Mouse (Mus musculus): ENCODE results near the gene Dnajb12. TPM values are rescaled to one million over a fixed set of nuclear protein-coding genes. Genes with fewer than 3 reads are reported as not detected.

Dnajb12 gene
- total and polyA plus RNA-seq, 3 experiments, result 13.3 to 217 (median 41.7) TPM

- H3K79me2 ChIP-seq (ENCODE audit: control insufficient read depth, insufficient read depth, low read length, poor library complexity), result no peaks in the 10 kb centered on the region
- no peak for DNase-seq (ENCODE audit: low read depth, low spot score)
- no peak overlapping the region for H3K4me3 ChIP-seq (ENCODE audit: control insufficient read depth in 1 of 2, insufficient read depth in 1 of 2, low read depth in 2 of 2, low read length in 2 of 2)
- no peak overlapping the region for H3K9ac ChIP-seq (ENCODE audit: control insufficient read depth, low read depth, low read length, poor library complexity, severe bottlenecking)
- no peaks in the 10 kb centered on the region for H3K36me3 ChIP-seq (ENCODE audit: control insufficient read depth in 1 of 2, insufficient read depth in 2 of 2, low read length in 2 of 2)
- no peaks in the 10 kb centered on the region for H3K9me3 ChIP-seq (replicated peaks; ENCODE audit: insufficient read depth, low read length)
- H3K27ac ChIP-seq (ENCODE audit: control insufficient read depth, low read depth, low read length), result no peak overlapping the region
- no peaks in the 10 kb centered on the region for H3K27me3 ChIP-seq (ENCODE audit: control insufficient read depth in 1 of 2, insufficient read depth in 2 of 2, low read length in 2 of 2)
- H3K4me1 ChIP-seq (ENCODE audit: control insufficient read depth in 1 of 2, insufficient read depth in 2 of 2, low read length in 2 of 2), result no peaks in the 10 kb centered on the region
- TF ChIP-seq JUND (IDR thresholded peaks at IDR 0.05; ENCODE audit: low read depth, low read length) (no peak), CHD2 (IDR thresholded peaks at IDR 0.05; ENCODE audit: low read length) (no peak)
Measured at GRCm38 (mm10) chr10:59857157-59857556, 22.2 kb upstream of the Dnajb12 start.

- Histone ChIP-seq H3K4me3 (ENCODE audit: control insufficient read depth in 1 of 2, insufficient read depth in 1 of 2, low read depth in 2 of 2, low read length in 2 of 2) (no peak overlapping the region), H3K27me3 (ENCODE audit: control insufficient read depth in 1 of 2, insufficient read depth in 2 of 2, low read length in 2 of 2) (no peaks in the 10 kb centered on the region), H3K79me2 (ENCODE audit: control insufficient read depth, insufficient read depth, low read length, poor library complexity) (no peaks in the 10 kb centered on the region), H3K9ac (ENCODE audit: control insufficient read depth, low read depth, low read length, poor library complexity, severe bottlenecking) (no peak overlapping the region), H3K27ac (ENCODE audit: control insufficient read depth, low read depth, low read length) (no peak overlapping the region), H3K9me3 (replicated peaks; ENCODE audit: insufficient read depth, low read length) (no peaks in the 10 kb centered on the region), H3K36me3 (ENCODE audit: control insufficient read depth in 1 of 2, insufficient read depth in 2 of 2, low read length in 2 of 2) (no peaks in the 10 kb centered on the region), H3K4me1 (ENCODE audit: control insufficient read depth in 1 of 2, insufficient read depth in 2 of 2, low read length in 2 of 2) (no peaks in the 10 kb centered on the region)
- no peak for DNase-seq (ENCODE audit: low read depth, low spot score)
- TF ChIP-seq SIN3A (IDR thresholded peaks at IDR 0.05; ENCODE audit: low read length) (no peak), RCOR1 (IDR thresholded peaks at IDR 0.05; ENCODE audit: low read depth, low read length) (no peak), NRF1 (IDR thresholded peaks at IDR 0.05; ENCODE audit: insufficient read depth, low read depth, low read length, poor library complexity, severe bottlenecking) (no peak), MAFK (IDR thresholded peaks at IDR 0.05; ENCODE audit: borderline replicate concordance, low read depth, low read length) (no peak), MEF2A (IDR thresholded peaks at IDR 0.05; ENCODE audit: extremely low read depth, insufficient replicate concordance, low read depth, low read length, poor library complexity, severe bottlenecking) (no peak), POLR2AphosphoS2 (IDR thresholded peaks at IDR 0.05; ENCODE audit: low read length) (no peak), MYB (IDR thresholded peaks at IDR 0.05; ENCODE audit: low read depth, low read length) (no peak), SMC3 (IDR thresholded peaks at IDR 0.05; ENCODE audit: low read depth, low read length) (no peak), EP300 (IDR thresholded peaks at IDR 0.05; ENCODE audit: low read depth in 1 of 2, low read length in 2 of 2) (no peak), JUND (IDR thresholded peaks at IDR 0.05; ENCODE audit: low read depth, low read length) (no peak), BHLHE40 (IDR thresholded peaks at IDR 0.05; ENCODE audit: borderline replicate concordance, low read depth, low read length) (no peak), KAT2A (conservative IDR thresholded peaks at IDR 0.05; ENCODE audit: low read depth, low read length) (no peak), E2F4 (IDR thresholded peaks at IDR 0.05; ENCODE audit: borderline replicate concordance, low read depth, low read length) (no peak), HCFC1 (IDR thresholded peaks at IDR 0.05; ENCODE audit: low read depth, low read length) (no peak)
Measured at GRCm38 (mm10) chr10:59860684-59861083, 18.7 kb upstream of the Dnajb12 start.

GRCm38 (mm10) chr10:59861201-59861600 lies 18.2 kb upstream of the Dnajb12 start:
- no peak overlapping the region for H3K4me3 ChIP-seq (ENCODE audit: control insufficient read depth in 1 of 2, insufficient read depth in 1 of 2, low read depth in 2 of 2, low read length in 2 of 2)
- no peaks in the 10 kb centered on the region for H3K9me3 ChIP-seq (replicated peaks; ENCODE audit: insufficient read depth, low read length)
- no peak overlapping the region for H3K9ac ChIP-seq (ENCODE audit: control insufficient read depth, low read depth, low read length, poor library complexity, severe bottlenecking)
- H3K36me3 ChIP-seq (ENCODE audit: control insufficient read depth in 1 of 2, insufficient read depth in 2 of 2, low read length in 2 of 2), result no peaks in the 10 kb centered on the region
- no peaks in the 10 kb centered on the region for H3K4me1 ChIP-seq (ENCODE audit: control insufficient read depth in 1 of 2, insufficient read depth in 2 of 2, low read length in 2 of 2)
- no peaks in the 10 kb centered on the region for H3K27me3 ChIP-seq (ENCODE audit: control insufficient read depth in 1 of 2, insufficient read depth in 2 of 2, low read length in 2 of 2)
- TF ChIP-seq ETS1 (IDR thresholded peaks at IDR 0.05; ENCODE audit: low read depth, low read length) (no peak), UBTF (IDR thresholded peaks at IDR 0.05; ENCODE audit: borderline replicate concordance, insufficient read depth, low read depth, low read length) (no peak), ELF1 (IDR thresholded peaks at IDR 0.05; ENCODE audit: low read depth, low read length) (no peak), ZMIZ1 (IDR thresholded peaks at IDR 0.05; ENCODE audit: low read depth, low read length) (no peak), NRF1 (IDR thresholded peaks at IDR 0.05; ENCODE audit: insufficient read depth, low read depth, low read length, poor library complexity, severe bottlenecking) (no peak), POLR2AphosphoS5 (IDR thresholded peaks at IDR 0.05; ENCODE audit: borderline replicate concordance, low read depth, low read length) (no peak), ZNF384 (IDR thresholded peaks at IDR 0.05; ENCODE audit: low read depth, low read length) (no peak), GABPA (IDR thresholded peaks at IDR 0.05; ENCODE audit: low read depth, low read length) (no peak), POLR2AphosphoS2 (IDR thresholded peaks at IDR 0.05; ENCODE audit: low read length) (no peak), RCOR1 (IDR thresholded peaks at IDR 0.05; ENCODE audit: low read depth, low read length) (no peak), MYB (IDR thresholded peaks at IDR 0.05; ENCODE audit: low read depth, low read length) (no peak), MXI1 (IDR thresholded peaks at IDR 0.05; ENCODE audit: low read depth, low read length) (no peak)
- H3K79me2 ChIP-seq (ENCODE audit: control insufficient read depth, insufficient read depth, low read length, poor library complexity), result no peaks in the 10 kb centered on the region
- DNase-seq (ENCODE audit: low read depth, low spot score), result no peak
- no peak overlapping the region for H3K27ac ChIP-seq (ENCODE audit: control insufficient read depth, low read depth, low read length)

Measured in MEL (cell line).